Mouse (Mus musculus) embryonic fibroblast, embryonic 13.5 days (primary cell): ENCODE results near the gene 6030408B16Rik. TPM values are rescaled to one million over a fixed set of nuclear protein-coding genes. Genes with fewer than 3 reads are reported as not detected.
A peak's percentile ranks its signal among the peaks of the same experiment; 100 is the strongest.

ENCODE experiments used
- H3K27ac ChIP-seq: 2 replicates; pipeline ENCODE4 v1.5.1; 2012; ENCODE audit warnings: low read length, control low read depth, inconsistent platforms; ENCODE audit not compliant: insufficient read depth
- H3K4me1 ChIP-seq: 2 replicates; pipeline ENCODE4 v1.6.1; 2011; ENCODE audit warnings: low read length; ENCODE audit not compliant: control insufficient read depth, insufficient read depth
- H3K4me3 ChIP-seq: 2 replicates; pipeline ENCODE4 v1.5.1; 2011; ENCODE audit warnings: mild to moderate bottlenecking, control low read depth, low read length; ENCODE audit not compliant: insufficient read depth
- CTCF ChIP-seq: IDR thresholded peaks from 2 replicates; pipeline ENCODE4 v1.5.1; 2011; ENCODE audit warnings: mild to moderate bottlenecking, control low read depth, low read length, moderate library complexity, borderline replicate concordance; ENCODE audit not compliant: insufficient read depth
- POLR2A ChIP-seq: IDR thresholded peaks from 2 replicates; pipeline ENCODE4 v1.6.1; 2011; ENCODE audit warnings: low read depth, mild to moderate bottlenecking, control low read depth, low read length, moderate library complexity
- polyA plus RNA-seq: library from polyadenylated mRNA; stranded (reverse); fragments of >200 nt; gene quantifications from 2 replicates; pipeline ENCODE4 v1.2.4, GENCODE M21; 2011; ENCODE audit warnings: low read depth; ENCODE audit not compliant: missing spikeins, insufficient read length

The 6030408B16Rik gene
- polyA plus RNA-seq, 1 experiment = not detected

- Histone ChIP-seq H3K4me3 (no peak overlapping the region), H3K4me1 (no peaks in the 10 kb centered on the region), H3K27ac (no peak overlapping the region)
- no peak for TF ChIP-seq POLR2A
- no peak for TF ChIP-seq CTCF
Observed at GRCm38 (mm10) chr15:101295616-101296015, 2.6 kb downstream of the 6030408B16Rik start.

- no peaks in the 10 kb centered on the region for H3K4me1 ChIP-seq
- no peak for TF ChIP-seq POLR2A
- no peak for TF ChIP-seq CTCF
- no peak overlapping the region for H3K27ac ChIP-seq
- no peak overlapping the region for H3K4me3 ChIP-seq
Observed at GRCm38 (mm10) chr15:101296091-101296490, 3.1 kb downstream of the 6030408B16Rik start.

- Histone ChIP-seq H3K4me3 (no peak overlapping the region), H3K4me1 (no peaks in the 10 kb centered on the region), H3K27ac (no peak overlapping the region)
- TF ChIP-seq CTCF (no peak), POLR2A (no peak)
Observed at GRCm38 (mm10) chr15:101297988-101298387, 5.0 kb downstream of the 6030408B16Rik start.

- Histone ChIP-seq H3K27ac (no peak overlapping the region), H3K4me3 (no peak overlapping the region), H3K4me1 (no peaks in the 10 kb centered on the region)
- TF ChIP-seq POLR2A (no peak), CTCF (no peak)
Observed at GRCm38 (mm10) chr15:101298550-101298949, 5.5 kb downstream of the 6030408B16Rik start.

GRCm38 (mm10) chr15:101299480-101299960, 6.5 kb downstream of the 6030408B16Rik start:
- TF ChIP-seq CTCF (no peak), POLR2A (no peak)
- H3K4me1 ChIP-seq = no peaks in the 10 kb centered on the region
- no peak overlapping the region for H3K27ac ChIP-seq
- no peak overlapping the region for H3K4me3 ChIP-seq

- no peak overlapping the region for H3K4me3 ChIP-seq
- TF ChIP-seq CTCF (no peak), POLR2A (no peak)
Observed at GRCm38 (mm10) chr15:101300128-101300527, 7.1 kb downstream of the 6030408B16Rik start.

GRCm38 (mm10) chr15:101302201-101302600, 9.2 kb downstream of the 6030408B16Rik start:
- TF ChIP-seq CTCF (no peak), POLR2A (no peak)
- Histone ChIP-seq H3K4me1 (no peaks in the 10 kb centered on the region), H3K4me3 (no peak overlapping the region), H3K27ac (no peak overlapping the region)

More at GRCm38 (mm10) chr15:101300128-101300527, 7.1 kb downstream of the 6030408B16Rik start:
- Histone ChIP-seq H3K4me1 (no peaks in the 10 kb centered on the region), H3K27ac (no peak overlapping the region)

- no peak overlapping the region for H3K4me3 ChIP-seq
- no peak overlapping the region for H3K27ac ChIP-seq
- TF ChIP-seq POLR2A (no peak), CTCF (no peak)
Observed at GRCm38 (mm10) chr15:101303830-101304229, 10.8 kb downstream of the 6030408B16Rik start.

GRCm38 (mm10) chr15:101306459-101306858, 13.4 kb downstream of the 6030408B16Rik start:
- Histone ChIP-seq H3K4me1 (peaks cover 7% of the 10 kb centered on the region; the same call in 1 of the 2 replicates), H3K4me3 (no peak overlapping the region), H3K27ac (no peak overlapping the region)
- TF ChIP-seq POLR2A (no peak), CTCF (no peak)

More at GRCm38 (mm10) chr15:101303830-101304229, 10.8 kb downstream of the 6030408B16Rik start:
- H3K4me1 ChIP-seq = peaks cover 4% of the 10 kb centered on the region; the same call in 1 of the 2 replicates

- Histone ChIP-seq H3K27ac (peak overlapping the region; percentile 47; the same call in 1 of the 2 replicates), H3K4me1 (peaks cover 7% of the 10 kb centered on the region; the same call in 1 of the 2 replicates), H3K4me3 (no peak overlapping the region)
- TF ChIP-seq CTCF = no peak
- TF ChIP-seq POLR2A = no peak
Observed at GRCm38 (mm10) chr15:101308440-101309348, 15.7 kb downstream of the 6030408B16Rik start.
